Mouse (Mus musculus): ENCODE data around the gene Tph1. TPM values are rescaled to one million over a fixed set of nuclear protein-coding genes. Genes with fewer than 3 reads are reported as not detected.
A peak's percentile ranks its signal among the peaks of the same experiment; 100 is the strongest.
"Not testable (repeated sequence)": the region's sequence is repeated elsewhere in the genome, so short reads cannot be mapped to it uniquely, and the experiment has no call there.

Tph1 gene
- polyA plus RNA-seq, 1 experiment, result not detected

DNA sequence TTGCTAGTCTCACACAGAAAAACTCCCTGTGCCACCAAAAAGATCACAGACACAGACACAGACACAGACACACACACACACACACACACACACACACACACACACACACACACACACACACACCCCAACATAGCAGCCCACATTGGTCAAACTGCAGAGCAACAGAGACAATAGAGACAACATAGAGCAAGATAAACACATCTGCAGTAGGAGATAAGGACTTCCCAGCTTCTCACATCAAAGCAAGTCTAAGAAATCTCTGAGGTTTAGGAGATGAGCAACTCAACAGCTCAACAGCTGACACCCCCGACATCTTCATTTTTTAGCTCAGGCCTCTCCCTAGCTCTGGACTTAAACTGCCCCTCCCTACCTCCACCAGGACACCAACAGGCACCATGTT lies 24.4 kb upstream of the Tph1 start:
- Histone ChIP-seq H3K4me3 (ENCODE audit: insufficient read depth, low read length) (no peak overlapping the region), H3K4me1 (ENCODE audit: control insufficient read depth, insufficient read depth, low read length) (no peaks in the 10 kb centered on the region), H3K27ac (ENCODE audit: insufficient read depth, low read depth, low read length) (no peak overlapping the region)
- TF ChIP-seq CTCF (IDR thresholded peaks at IDR 0.05; ENCODE audit: low read depth, low read length), result no peak
- TF ChIP-seq POLR2A (IDR thresholded peaks at IDR 0.05; ENCODE audit: borderline replicate concordance, low read depth, low read length), result no peak

- TF ChIP-seq CTCF (IDR thresholded peaks at IDR 0.05; ENCODE audit: low read depth, low read length) (no peak), POLR2A (IDR thresholded peaks at IDR 0.05; ENCODE audit: borderline replicate concordance, low read depth, low read length) (no peak)
- no peak overlapping the region for H3K4me3 ChIP-seq (ENCODE audit: insufficient read depth, low read length)
- H3K27ac ChIP-seq (ENCODE audit: insufficient read depth, low read depth, low read length), result no peak overlapping the region
- H3K4me1 ChIP-seq (ENCODE audit: control insufficient read depth, insufficient read depth, low read length), result 0 out of 2 replicates have a peak, but pooled peaks cover 3% of the 10 kb centered on the region
These were observed 14.5 kb upstream of the Tph1 start for GRCm38 (mm10) chr7:46686827-46687226.

DNA sequence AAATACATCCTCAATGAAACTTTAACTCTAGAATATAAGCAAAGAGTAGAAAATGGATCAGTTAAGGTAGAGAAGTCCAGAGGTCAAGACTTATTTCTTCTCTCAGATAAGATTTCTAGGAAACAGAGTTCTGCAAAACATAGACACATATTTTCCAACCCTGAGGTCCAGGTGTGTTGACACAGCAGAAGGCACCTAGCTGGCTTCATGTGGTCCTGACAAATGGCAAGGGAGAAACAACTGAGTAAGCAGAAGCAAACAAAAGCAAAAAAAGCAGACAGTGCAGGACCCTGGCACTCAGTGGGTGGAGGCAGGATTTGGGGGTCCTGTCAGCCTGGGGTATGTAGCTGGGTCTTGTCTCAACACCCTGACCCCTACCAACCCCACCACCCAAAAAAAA lies 8.4 kb upstream of the Tph1 start:
- Histone ChIP-seq H3K27ac (ENCODE audit: insufficient read depth, low read depth, low read length) (no peak overlapping the region), H3K4me3 (ENCODE audit: insufficient read depth, low read length) (no peak overlapping the region), H3K4me1 (ENCODE audit: control insufficient read depth, insufficient read depth, low read length) (no peaks in the 10 kb centered on the region)
- TF ChIP-seq POLR2A (IDR thresholded peaks at IDR 0.05; ENCODE audit: borderline replicate concordance, low read depth, low read length), result no peak
- TF ChIP-seq CTCF (IDR thresholded peaks at IDR 0.05; ENCODE audit: low read depth, low read length), result no peak

DNA sequence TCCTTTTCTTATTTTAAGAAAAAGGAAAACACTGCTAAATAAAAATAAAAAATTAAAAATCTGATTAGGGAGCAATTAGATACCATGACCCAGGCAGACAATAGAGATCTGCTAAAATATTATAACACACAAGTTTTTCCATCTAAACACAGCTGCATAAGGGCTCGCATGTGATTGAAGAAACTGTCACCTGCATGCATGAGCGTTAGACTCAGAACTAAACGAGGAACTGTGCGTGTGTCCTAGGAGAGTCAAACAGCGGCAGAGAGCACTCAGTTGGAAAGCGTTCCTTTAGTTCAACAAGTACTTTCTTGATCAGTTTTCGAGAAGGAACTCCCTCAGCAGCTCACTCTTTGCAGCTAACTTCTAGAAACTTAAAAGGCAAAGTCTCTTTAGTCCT lies 6.7 kb upstream of the Tph1 start:
- H3K4me3 ChIP-seq (ENCODE audit: insufficient read depth, low read length); H3K27ac ChIP-seq (ENCODE audit: insufficient read depth, low read depth, low read length); H3K4me1 ChIP-seq (ENCODE audit: control insufficient read depth, insufficient read depth, low read length): not testable (repeated sequence)

- no peak overlapping the region for H3K4me3 ChIP-seq (ENCODE audit: insufficient read depth, low read length)
- no peaks in the 10 kb centered on the region for H3K4me1 ChIP-seq (ENCODE audit: control insufficient read depth, insufficient read depth, low read length)
- TF ChIP-seq CTCF (IDR thresholded peaks at IDR 0.05; ENCODE audit: low read depth, low read length) (no peak), POLR2A (IDR thresholded peaks at IDR 0.05; ENCODE audit: borderline replicate concordance, low read depth, low read length) (no peak)
- H3K27ac ChIP-seq (ENCODE audit: insufficient read depth, low read depth, low read length), result no peak overlapping the region
These were observed 6.1 kb upstream of the Tph1 start for GRCm38 (mm10) chr7:46678417-46678816.

- TF ChIP-seq CTCF (IDR thresholded peaks at IDR 0.05; ENCODE audit: low read depth, low read length) (no peak), POLR2A (IDR thresholded peaks at IDR 0.05; ENCODE audit: borderline replicate concordance, low read depth, low read length) (no peak)
- H3K4me3 ChIP-seq (ENCODE audit: insufficient read depth, low read length), result no peak overlapping the region
- H3K4me1 ChIP-seq (ENCODE audit: control insufficient read depth, insufficient read depth, low read length), result no peaks in the 10 kb centered on the region
- H3K27ac ChIP-seq (ENCODE audit: insufficient read depth, low read depth, low read length), result no peak overlapping the region
These were observed 4.5 kb upstream of the Tph1 start for GRCm38 (mm10) chr7:46676808-46677360.

GRCm38 (mm10) chr7:46675886-46676285 lies 3.5 kb upstream of the Tph1 start:
- no peak overlapping the region for H3K27ac ChIP-seq (ENCODE audit: insufficient read depth, low read depth, low read length)
- H3K4me3 ChIP-seq (ENCODE audit: insufficient read depth, low read length), result no peak overlapping the region
- TF ChIP-seq CTCF (IDR thresholded peaks at IDR 0.05; ENCODE audit: low read depth, low read length) (no peak), POLR2A (IDR thresholded peaks at IDR 0.05; ENCODE audit: borderline replicate concordance, low read depth, low read length) (no peak)
- H3K4me1 ChIP-seq (ENCODE audit: control insufficient read depth, insufficient read depth, low read length), result no peaks in the 10 kb centered on the region

DNA sequence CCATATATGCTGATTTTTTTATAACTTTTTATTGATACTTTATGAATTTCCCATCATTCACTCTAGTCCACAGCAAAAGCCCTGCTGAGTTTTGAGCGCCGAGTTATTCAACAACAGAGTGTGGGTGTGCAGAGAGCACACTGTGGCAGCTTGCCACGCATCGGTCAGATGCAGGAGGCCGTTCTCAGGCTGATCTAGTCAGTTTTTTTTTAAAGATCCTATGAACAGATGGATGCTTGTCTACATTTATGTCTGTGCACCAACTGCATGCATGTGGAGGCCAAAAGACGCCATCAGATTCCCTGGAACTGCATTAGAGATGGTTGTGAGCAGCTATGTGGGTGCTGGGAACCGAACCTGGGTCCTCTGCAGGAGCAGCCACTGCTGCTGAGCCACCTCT lies 2.7 kb upstream of the Tph1 start:
- H3K27ac ChIP-seq (ENCODE audit: insufficient read depth, low read depth, low read length), result no peak overlapping the region
- TF ChIP-seq POLR2A (IDR thresholded peaks at IDR 0.05; ENCODE audit: borderline replicate concordance, low read depth, low read length), result no peak
- H3K4me3 ChIP-seq (ENCODE audit: insufficient read depth, low read length), result no peak overlapping the region
- H3K4me1 ChIP-seq (ENCODE audit: control insufficient read depth, insufficient read depth, low read length), result no peaks in the 10 kb centered on the region

GRCm38 (mm10) chr7:46667256-46667655 lies 5.1 kb downstream of the Tph1 start:
- no peak overlapping the region for H3K27ac ChIP-seq (ENCODE audit: insufficient read depth, low read depth, low read length)
- H3K4me1 ChIP-seq (ENCODE audit: control insufficient read depth, insufficient read depth, low read length), result peaks cover 1% of the 10 kb centered on the region; the same call in 1 of the 2 replicates
- TF ChIP-seq POLR2A (IDR thresholded peaks at IDR 0.05; ENCODE audit: borderline replicate concordance, low read depth, low read length) (no peak), CTCF (IDR thresholded peaks at IDR 0.05; ENCODE audit: low read depth, low read length) (no peak)
- no peak overlapping the region for H3K4me3 ChIP-seq (ENCODE audit: insufficient read depth, low read length)

GRCm38 (mm10) chr7:46665236-46665635 lies 7.1 kb downstream of the Tph1 start:
- Histone ChIP-seq H3K27ac (ENCODE audit: insufficient read depth, low read depth, low read length) (no peak overlapping the region), H3K4me1 (ENCODE audit: control insufficient read depth, insufficient read depth, low read length) (peaks cover 2% of the 10 kb centered on the region; the same call in 1 of the 2 replicates), H3K4me3 (ENCODE audit: insufficient read depth, low read length) (no peak overlapping the region)
- TF ChIP-seq POLR2A (IDR thresholded peaks at IDR 0.05; ENCODE audit: borderline replicate concordance, low read depth, low read length) (no peak), CTCF (IDR thresholded peaks at IDR 0.05; ENCODE audit: low read depth, low read length) (peak; percentile 86)

- Histone ChIP-seq H3K27ac (ENCODE audit: insufficient read depth, low read depth, low read length) (no peak overlapping the region), H3K4me1 (ENCODE audit: control insufficient read depth, insufficient read depth, low read length) (peaks cover 2% of the 10 kb centered on the region; the same call in 1 of the 2 replicates), H3K4me3 (ENCODE audit: insufficient read depth, low read length) (no peak overlapping the region)
- TF ChIP-seq POLR2A (IDR thresholded peaks at IDR 0.05; ENCODE audit: borderline replicate concordance, low read depth, low read length) (no peak), CTCF (IDR thresholded peaks at IDR 0.05; ENCODE audit: low read depth, low read length) (no peak)
These were observed 10.7 kb downstream of the Tph1 start for GRCm38 (mm10) chr7:46661591-46662090.
